Mouse (Mus musculus) embryonic fibroblast, embryonic 13.5 days (primary cell): Measurements from ENCODE around the gene Idnk.

Experiments
- CTCF ChIP-seq: IDR thresholded peaks from 2 replicates; pipeline ENCODE4 v1.5.1; 2011; ENCODE audit warnings: mild to moderate bottlenecking, control low read depth, low read length, moderate library complexity, borderline replicate concordance; ENCODE audit not compliant: insufficient read depth
- POLR2A ChIP-seq: IDR thresholded peaks from 2 replicates; pipeline ENCODE4 v1.6.1; 2011; ENCODE audit warnings: low read depth, mild to moderate bottlenecking, control low read depth, low read length, moderate library complexity

DNA sequence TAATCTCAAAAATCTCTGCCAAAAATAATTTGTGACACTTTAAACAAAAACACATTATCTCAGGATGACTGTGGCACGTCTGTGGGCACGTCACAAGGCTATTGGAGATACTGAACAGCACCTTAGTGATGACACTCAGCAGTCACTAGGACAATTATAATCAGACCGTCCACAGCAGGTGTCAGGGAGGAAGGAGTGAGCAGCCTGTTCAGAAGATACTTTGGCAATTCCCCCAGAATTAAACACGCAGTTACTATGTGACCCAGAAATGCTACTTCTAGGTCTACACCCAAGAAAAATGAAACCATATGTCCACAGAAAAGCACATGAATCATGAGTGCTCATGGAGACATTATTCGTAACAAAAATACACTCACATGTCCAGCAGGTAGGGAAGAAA is 53.0 kb downstream of the Idnk start:
- TF ChIP-seq CTCF (no peak), POLR2A (no peak)
